Mouse (Mus musculus): ENCODE measurements around the gene Tub. TPM values are rescaled to one million over a fixed set of nuclear protein-coding genes. Genes with fewer than 3 reads are reported as not detected.
A peak's percentile ranks its signal among the peaks of the same experiment; 100 is the strongest.

Tub gene
- polyA plus RNA-seq (2012; rRNA removed) = 0.20 and 0.49 TPM in 2 replicates

GRCm38 (mm10) chr7:108950312-108950761, at the start of gene Tub:
Gene Tub, plus strand, starts transcription at chr7:108950338.
- DNase-seq (ENCODE audit: low read depth) = no peak

- DNase-seq (ENCODE audit: low read depth) = no peak
Measured at GRCm38 (mm10) chr7:108903969-108904368, 46.2 kb upstream of the Tub start.

- no peak for DNase-seq (ENCODE audit: low read depth)
Measured at GRCm38 (mm10) chr7:108927043-108927442, 23.1 kb upstream of the Tub start.

- DNase-seq (ENCODE audit: low read depth) = peak; percentile 45
Measured at GRCm38 (mm10) chr7:108928280-108929188, 21.6 kb upstream of the Tub start.

GRCm38 (mm10) chr7:108929726-108930393, 20.3 kb upstream of the Tub start, which contains the start of gene Nlrp10:
Gene Nlrp10, minus strand, starts transcription at chr7:108930178.
- DNase-seq (ENCODE audit: low read depth) = no peak

- peak; percentile 96 for DNase-seq (ENCODE audit: low read depth)
Measured at GRCm38 (mm10) chr7:108933794-108934731, 16.1 kb upstream of the Tub start, which contains the start of gene Eif3f. Gene Eif3f, plus strand, starts transcription at chr7:108934417.

- DNase-seq (ENCODE audit: low read depth) = no peak
Measured at GRCm38 (mm10) chr7:108934836-108935235, 15.3 kb upstream of the Tub start.

GRCm38 (mm10) chr7:108935411-108935810, 14.7 kb upstream of the Tub start:
- DNase-seq (ENCODE audit: low read depth) = no peak

GRCm38 (mm10) chr7:108936591-108936990, 13.5 kb upstream of the Tub start:
- no peak for DNase-seq (ENCODE audit: low read depth)

- DNase-seq (ENCODE audit: low read depth) = no peak
Measured at GRCm38 (mm10) chr7:108941466-108941865, 8.7 kb upstream of the Tub start.

- no peak for DNase-seq (ENCODE audit: low read depth)
Measured at GRCm38 (mm10) chr7:108944002-108944401, 6.1 kb upstream of the Tub start.

GRCm38 (mm10) chr7:108948611-108949010, 1.5 kb upstream of the Tub start:
- DNase-seq (ENCODE audit: low read depth) = no peak

GRCm38 (mm10) chr7:108949301-108949700, 837 bp upstream of the Tub start:
- DNase-seq (ENCODE audit: low read depth) = no peak

GRCm38 (mm10) chr7:108950762-108951331, 709 bp downstream of the Tub start:
- DNase-seq (ENCODE audit: low read depth) = no peak

GRCm38 (mm10) chr7:108952801-108953200, 2.7 kb downstream of the Tub start:
- DNase-seq (ENCODE audit: low read depth) = no peak

- no peak for DNase-seq (ENCODE audit: low read depth)
Measured at GRCm38 (mm10) chr7:108954185-108954584, 4.0 kb downstream of the Tub start.

- DNase-seq (ENCODE audit: low read depth) = no peak
Measured at GRCm38 (mm10) chr7:108957734-108958133, 7.6 kb downstream of the Tub start.

- DNase-seq (ENCODE audit: low read depth) = no peak
Measured at GRCm38 (mm10) chr7:108965968-108966367, 15.8 kb downstream of the Tub start.

- peak; percentile 6 for DNase-seq (ENCODE audit: low read depth)
Measured at GRCm38 (mm10) chr7:108966742-108967362, 16.7 kb downstream of the Tub start.

- DNase-seq (ENCODE audit: low read depth) = no peak
Measured at GRCm38 (mm10) chr7:108968201-108968600, 18.1 kb downstream of the Tub start.

- no peak for DNase-seq (ENCODE audit: low read depth)
Measured at GRCm38 (mm10) chr7:108972273-108972672, 22.1 kb downstream of the Tub start.

Measured in gonadal fat pad, adult 2 months (tissue).